Mouse (Mus musculus): ENCODE data around the gene Pdpk1. TPM values are rescaled to one million over a fixed set of nuclear protein-coding genes. Genes with fewer than 3 reads are reported as not detected.

Pdpk1 gene
- polyA plus RNA-seq, 1 experiment = 56.6 TPM

- Histone ChIP-seq H3K4me1 (replicated peaks; ENCODE audit: control insufficient read depth, insufficient read depth, low read length) (peaks cover 8% of the 10 kb centered on the region), H3K27ac (ENCODE audit: control insufficient read depth, insufficient read depth, low read length) (no peak overlapping the region), H3K27me3 (ENCODE audit: control insufficient read depth, insufficient read depth, low read length) (no peaks in the 10 kb centered on the region), H3K36me3 (ENCODE audit: control insufficient read depth, insufficient read depth, low read length) (no peaks in the 10 kb centered on the region), H3K4me3 (ENCODE audit: control insufficient read depth, insufficient read depth, low read length) (no peak overlapping the region)
- TF ChIP-seq POLR2A (IDR thresholded peaks at IDR 0.05; ENCODE audit: control insufficient read depth, extremely low read depth, insufficient read depth, low read length, poor library complexity) (no peak), CTCF (IDR thresholded peaks at IDR 0.05; ENCODE audit: borderline replicate concordance, control insufficient read depth, extremely low read depth, insufficient read depth, low read length, poor library complexity) (no peak)
- no peak for DNase-seq
- 92% methylated on average over 3 of the region's 3 CpGs for WGBS
These were observed 5.7 kb upstream of the Pdpk1 start for GRCm38 (mm10) chr17:24156394-24156793.

- no peaks in the 10 kb centered on the region for H3K27me3 ChIP-seq (ENCODE audit: control insufficient read depth, insufficient read depth, low read length)
- no peak for TF ChIP-seq CTCF (IDR thresholded peaks at IDR 0.05; ENCODE audit: borderline replicate concordance, control insufficient read depth, extremely low read depth, insufficient read depth, low read length, poor library complexity)
- TF ChIP-seq POLR2A (IDR thresholded peaks at IDR 0.05; ENCODE audit: control insufficient read depth, extremely low read depth, insufficient read depth, low read length, poor library complexity) = no peak
- peaks cover 8% of the 10 kb centered on the region for H3K4me1 ChIP-seq (replicated peaks; ENCODE audit: control insufficient read depth, insufficient read depth, low read length)
- no peak for DNase-seq
- H3K27ac ChIP-seq (ENCODE audit: control insufficient read depth, insufficient read depth, low read length) = no peak overlapping the region
- H3K36me3 ChIP-seq (ENCODE audit: control insufficient read depth, insufficient read depth, low read length) = no peaks in the 10 kb centered on the region
- 97% methylated on average over 9 of the region's 9 CpGs for WGBS
- H3K4me3 ChIP-seq (ENCODE audit: control insufficient read depth, insufficient read depth, low read length) = no peak overlapping the region
These were observed 5.0 kb upstream of the Pdpk1 start for GRCm38 (mm10) chr17:24155742-24156141.

- Histone ChIP-seq H3K4me1 (replicated peaks; ENCODE audit: control insufficient read depth, insufficient read depth, low read length) (peaks cover 8% of the 10 kb centered on the region), H3K27me3 (ENCODE audit: control insufficient read depth, insufficient read depth, low read length) (no peaks in the 10 kb centered on the region), H3K36me3 (ENCODE audit: control insufficient read depth, insufficient read depth, low read length) (no peaks in the 10 kb centered on the region), H3K4me3 (ENCODE audit: control insufficient read depth, insufficient read depth, low read length) (no peak overlapping the region), H3K27ac (ENCODE audit: control insufficient read depth, insufficient read depth, low read length) (no peak overlapping the region)
- DNase-seq = no peak
- TF ChIP-seq CTCF (IDR thresholded peaks at IDR 0.05; ENCODE audit: borderline replicate concordance, control insufficient read depth, extremely low read depth, insufficient read depth, low read length, poor library complexity) (no peak), POLR2A (IDR thresholded peaks at IDR 0.05; ENCODE audit: control insufficient read depth, extremely low read depth, insufficient read depth, low read length, poor library complexity) (no peak)
- WGBS = 85% methylated on average over 3 of the region's 3 CpGs
These were observed 3.7 kb upstream of the Pdpk1 start for GRCm38 (mm10) chr17:24154463-24154862.

GRCm38 (mm10) chr17:24151890-24152563, 1.3 kb upstream of the Pdpk1 start:
- peak; percentile 88 for DNase-seq
- no peak overlapping the region for H3K27ac ChIP-seq (ENCODE audit: control insufficient read depth, insufficient read depth, low read length)
- H3K36me3 ChIP-seq (ENCODE audit: control insufficient read depth, insufficient read depth, low read length) = no peaks in the 10 kb centered on the region
- peak overlapping the region; percentile 48 for H3K4me3 ChIP-seq (ENCODE audit: control insufficient read depth, insufficient read depth, low read length)
- no peaks in the 10 kb centered on the region for H3K27me3 ChIP-seq (ENCODE audit: control insufficient read depth, insufficient read depth, low read length)
- TF ChIP-seq POLR2A (IDR thresholded peaks at IDR 0.05; ENCODE audit: control insufficient read depth, extremely low read depth, insufficient read depth, low read length, poor library complexity) = 0 out of 2 replicates have a peak, but pooled peaks have one; percentile 26
- peak; percentile 91 for TF ChIP-seq CTCF (IDR thresholded peaks at IDR 0.05; ENCODE audit: borderline replicate concordance, control insufficient read depth, extremely low read depth, insufficient read depth, low read length, poor library complexity)
- under 1% methylated on average over 26 of the region's 26 CpGs for WGBS
- peaks cover 8% of the 10 kb centered on the region for H3K4me1 ChIP-seq (replicated peaks; ENCODE audit: control insufficient read depth, insufficient read depth, low read length)

GRCm38 (mm10) chr17:24151382-24151781, 658 bp upstream of the Pdpk1 start:
- Histone ChIP-seq H3K27ac (ENCODE audit: control insufficient read depth, insufficient read depth, low read length) (no peak overlapping the region), H3K4me3 (ENCODE audit: control insufficient read depth, insufficient read depth, low read length) (no peak overlapping the region), H3K27me3 (ENCODE audit: control insufficient read depth, insufficient read depth, low read length) (no peaks in the 10 kb centered on the region), H3K36me3 (ENCODE audit: control insufficient read depth, insufficient read depth, low read length) (no peaks in the 10 kb centered on the region), H3K4me1 (replicated peaks; ENCODE audit: control insufficient read depth, insufficient read depth, low read length) (peaks cover 8% of the 10 kb centered on the region)
- TF ChIP-seq POLR2A (IDR thresholded peaks at IDR 0.05; ENCODE audit: control insufficient read depth, extremely low read depth, insufficient read depth, low read length, poor library complexity) (no peak), CTCF (IDR thresholded peaks at IDR 0.05; ENCODE audit: borderline replicate concordance, control insufficient read depth, extremely low read depth, insufficient read depth, low read length, poor library complexity) (no peak)
- 26% methylated on average over 7 of the region's 7 CpGs for WGBS
- DNase-seq = no peak

GRCm38 (mm10) chr17:24149421-24149820, 1.3 kb downstream of the Pdpk1 start:
- no peak overlapping the region for H3K27ac ChIP-seq (ENCODE audit: control insufficient read depth, insufficient read depth, low read length)
- TF ChIP-seq CTCF (IDR thresholded peaks at IDR 0.05; ENCODE audit: borderline replicate concordance, control insufficient read depth, extremely low read depth, insufficient read depth, low read length, poor library complexity) (no peak), POLR2A (IDR thresholded peaks at IDR 0.05; ENCODE audit: control insufficient read depth, extremely low read depth, insufficient read depth, low read length, poor library complexity) (no peak)
- H3K4me3 ChIP-seq (ENCODE audit: control insufficient read depth, insufficient read depth, low read length) = no peak overlapping the region
- H3K27me3 ChIP-seq (ENCODE audit: control insufficient read depth, insufficient read depth, low read length) = no peaks in the 10 kb centered on the region
- no peak for DNase-seq
- H3K36me3 ChIP-seq (ENCODE audit: control insufficient read depth, insufficient read depth, low read length) = no peaks in the 10 kb centered on the region
- 96% methylated on average over 7 of the region's 7 CpGs for WGBS
- H3K4me1 ChIP-seq (replicated peaks; ENCODE audit: control insufficient read depth, insufficient read depth, low read length) = peaks cover 8% of the 10 kb centered on the region
